Mouse (Mus musculus) cerebellum, adult 2 months (tissue): ENCODE measurements around the gene Cers6.

ENCODE experiments used
- CTCF ChIP-seq: fragments of 200-500 bp; IDR thresholded peaks from 2 replicates; pipeline ENCODE4 v1.5.1; 2011; ENCODE audit warnings: low read depth, mild to moderate bottlenecking, control low read depth, low read length, moderate library complexity, borderline replicate concordance; ENCODE audit not compliant: insufficient read depth
- POLR2A ChIP-seq: fragments of 200-500 bp; IDR thresholded peaks from 2 replicates; pipeline ENCODE4 v1.6.1; 2011; ENCODE audit warnings: low read length, control low read depth, borderline replicate concordance; ENCODE audit not compliant: insufficient read depth

GRCm38 (mm10) chr2:68895044-68895764 is 34.0 kb downstream of the Cers6 start:
- TF ChIP-seq CTCF (no peak), POLR2A (no peak)
